Mouse (Mus musculus) kidney, adult 9 months (tissue): Measurements from ENCODE around the gene Tmprss5.

Experiments
- DNase-seq: peaks from one replicate; pipeline ENCODE4 v3.0.0; 2022

Tmprss5 gene

DNA sequence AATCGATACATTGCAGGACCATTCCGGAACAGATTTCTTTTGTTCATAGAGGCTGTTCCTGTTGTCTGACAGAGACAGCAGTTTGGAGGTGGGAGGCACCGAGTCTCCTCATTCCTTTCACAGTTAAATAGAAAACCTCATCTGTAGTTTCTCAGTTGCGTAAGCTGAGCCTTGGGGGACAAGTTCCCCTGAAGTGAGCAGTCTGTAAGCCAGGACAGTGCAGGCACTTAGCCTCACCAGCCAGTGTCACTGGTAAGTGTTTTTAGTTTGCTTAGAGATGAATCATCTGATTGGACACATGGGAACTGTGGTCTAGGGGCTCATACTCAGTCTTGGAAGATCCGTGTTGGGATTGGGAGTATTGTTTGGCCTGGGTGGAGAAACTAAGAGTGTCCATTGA, at the start of gene Tmprss5:
TSS of gene Tmprss5 (plus strand) at position 154 of the 400 bp plus-strand sequence.
- no peak for DNase-seq

DNA sequence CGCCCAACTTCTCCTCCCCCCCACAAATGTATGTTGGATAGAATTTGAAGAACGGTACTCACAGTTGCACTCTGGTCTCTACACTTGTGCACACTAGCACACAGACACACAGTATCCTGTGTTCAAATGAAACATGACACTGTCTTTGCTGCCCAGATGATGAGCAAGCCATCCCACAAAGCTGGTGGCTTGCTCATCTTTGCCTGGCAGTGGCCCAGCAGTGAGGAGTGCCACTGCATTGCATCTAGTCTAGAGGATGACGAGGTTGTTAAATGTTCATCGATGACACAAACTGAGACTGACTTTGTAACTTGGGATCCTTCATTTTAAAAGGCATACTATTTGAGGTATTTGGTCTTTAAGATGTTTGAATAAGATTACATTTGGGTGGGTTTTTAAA, 46.3 kb upstream of the Tmprss5 start:
- no peak for DNase-seq

DNA sequence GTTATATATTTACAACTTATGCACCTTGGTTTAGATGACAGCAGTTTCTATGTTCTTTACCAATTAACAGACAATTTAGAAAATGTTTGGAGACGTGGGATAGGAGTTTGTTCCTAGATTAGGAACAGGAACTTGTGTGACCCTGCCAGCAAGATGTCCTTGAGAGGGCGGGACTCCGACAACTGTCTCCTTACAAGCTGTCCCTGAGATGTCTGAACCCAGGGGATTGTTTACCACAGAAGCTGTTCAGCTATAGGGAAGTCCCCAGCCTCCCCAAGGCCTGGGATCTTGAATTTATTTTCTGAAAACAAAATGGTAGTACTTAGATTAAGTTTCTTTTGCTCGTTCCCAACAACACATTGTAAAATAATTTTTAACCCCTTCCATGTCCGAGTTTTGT, 30.2 kb upstream of the Tmprss5 start:
- no peak for DNase-seq

DNA sequence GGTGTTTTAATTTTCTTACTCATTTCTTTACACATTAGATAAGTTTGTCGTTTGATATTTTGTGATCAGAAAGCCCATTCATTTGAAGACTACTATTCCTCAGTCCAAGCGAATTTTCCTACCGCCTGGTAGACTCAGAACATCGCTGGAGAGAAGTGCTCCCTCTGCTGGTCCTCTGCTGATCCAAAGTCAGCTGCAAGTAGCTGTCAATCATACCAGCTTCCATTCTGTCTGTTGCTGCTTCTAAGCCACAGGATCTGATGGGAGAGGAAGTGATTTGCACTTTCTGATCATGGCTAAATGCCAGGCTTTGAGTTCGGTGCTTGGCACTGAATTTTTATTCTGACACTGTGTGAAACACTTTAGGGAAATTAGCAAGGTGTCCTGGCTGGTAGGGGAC, 29.7 kb upstream of the Tmprss5 start:
- DNase-seq = peak; percentile 72

DNA sequence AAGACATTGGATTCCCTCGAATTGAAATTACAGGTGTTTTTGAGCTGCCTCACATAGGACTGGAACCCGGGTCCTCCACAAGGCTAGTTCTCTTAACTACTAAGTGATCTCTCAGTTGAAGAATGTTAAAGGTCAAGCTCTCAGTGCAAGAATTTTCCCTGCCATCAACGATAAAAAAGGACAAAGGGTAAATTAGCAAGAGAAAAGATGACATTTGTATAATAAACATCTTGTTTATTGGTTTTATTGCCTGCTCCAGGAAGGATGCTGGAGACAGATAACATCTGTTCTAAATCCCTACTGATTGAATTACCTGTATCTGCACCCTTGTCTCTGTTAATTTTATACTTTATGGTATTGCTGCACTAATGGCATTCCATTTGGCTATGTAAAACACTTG, 27.0 kb upstream of the Tmprss5 start:
- DNase-seq = no peak

DNA sequence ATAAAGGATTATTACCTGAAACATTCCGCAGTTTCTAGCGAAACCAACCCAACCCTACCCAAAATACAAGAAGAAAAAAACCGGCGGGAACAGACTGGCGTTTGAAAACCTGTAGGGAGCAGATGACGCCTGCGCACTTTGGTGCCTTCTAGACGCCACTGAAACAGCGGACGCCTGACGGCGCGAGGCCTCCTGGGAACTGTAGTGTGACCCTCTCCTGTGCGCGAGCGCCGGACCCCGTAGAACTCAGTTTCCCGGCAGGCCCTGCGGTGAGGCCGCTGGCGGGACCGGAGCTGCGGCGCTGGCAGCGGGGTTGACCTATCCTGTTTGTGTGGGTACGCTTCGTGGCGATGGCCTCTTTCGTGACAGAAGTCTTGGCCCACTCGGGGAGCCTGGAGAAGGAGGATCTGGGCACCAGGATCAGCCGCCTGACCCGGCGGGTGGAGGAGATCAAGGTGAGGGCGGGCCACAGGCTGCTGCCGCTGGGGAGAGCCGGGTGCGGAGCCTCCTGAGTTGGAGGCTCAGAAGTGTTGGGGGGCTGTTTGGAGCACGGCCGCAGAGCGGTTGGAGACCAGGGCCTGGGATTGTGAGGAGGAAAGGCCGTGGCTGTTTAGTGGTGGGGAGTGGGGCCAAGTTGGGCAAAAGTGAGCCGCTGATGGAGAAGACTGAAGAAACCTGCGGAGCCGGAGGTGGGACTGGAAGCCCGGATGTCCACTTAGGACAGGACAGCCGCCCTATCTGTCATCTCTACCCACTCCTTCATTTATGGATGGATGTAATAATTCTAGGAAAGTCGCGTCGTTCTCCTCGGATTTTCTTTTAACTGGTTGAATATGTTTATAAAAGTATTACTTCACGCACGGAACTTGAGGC, 25.5 kb upstream of the Tmprss5 start, which contains the start of gene Zw10:
TSS of gene Zw10 (plus strand) at position 281 of the 873 bp plus-strand sequence.
- DNase-seq = peak; percentile 96

DNA sequence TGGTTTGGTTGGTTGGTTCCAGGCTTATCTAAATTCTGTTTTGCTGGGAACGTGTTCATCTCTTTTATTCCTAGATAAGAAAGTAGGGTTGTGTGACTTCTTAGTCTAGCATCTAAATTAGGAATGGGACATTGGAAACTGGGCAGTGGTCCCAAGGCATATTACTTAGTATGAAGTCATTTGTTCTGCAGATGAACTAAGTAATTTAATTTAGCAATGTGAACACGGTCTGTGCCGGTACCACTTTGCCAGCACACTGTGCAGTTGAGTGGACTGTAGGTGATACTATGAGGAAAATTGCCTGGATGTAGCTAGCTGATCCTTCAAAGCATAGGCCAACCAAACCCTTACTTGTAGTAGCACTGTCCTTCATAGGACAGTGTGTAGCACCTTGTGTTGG, 4.2 kb upstream of the Tmprss5 start:
- no peak for DNase-seq

DNA sequence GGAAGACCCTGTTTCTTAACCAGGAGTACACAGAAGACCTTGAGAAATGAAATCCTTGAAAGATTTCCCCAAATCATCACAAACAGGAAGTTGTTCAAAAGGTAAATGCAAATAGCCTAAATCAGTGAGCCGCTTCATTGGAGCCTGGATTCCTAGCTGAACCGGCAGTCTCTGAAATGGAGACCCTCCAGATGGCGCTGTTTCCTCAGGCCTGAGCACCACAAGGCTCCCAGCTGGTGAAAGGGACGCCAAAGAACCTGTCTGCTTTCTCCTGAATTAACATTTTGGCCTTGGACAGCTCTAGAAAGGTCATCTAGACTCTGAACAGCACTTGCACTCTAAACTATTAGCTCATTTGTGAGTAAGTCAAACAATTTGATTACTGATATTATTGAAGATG, 501 bp downstream of the Tmprss5 start:
- DNase-seq = peak; percentile 77

DNA sequence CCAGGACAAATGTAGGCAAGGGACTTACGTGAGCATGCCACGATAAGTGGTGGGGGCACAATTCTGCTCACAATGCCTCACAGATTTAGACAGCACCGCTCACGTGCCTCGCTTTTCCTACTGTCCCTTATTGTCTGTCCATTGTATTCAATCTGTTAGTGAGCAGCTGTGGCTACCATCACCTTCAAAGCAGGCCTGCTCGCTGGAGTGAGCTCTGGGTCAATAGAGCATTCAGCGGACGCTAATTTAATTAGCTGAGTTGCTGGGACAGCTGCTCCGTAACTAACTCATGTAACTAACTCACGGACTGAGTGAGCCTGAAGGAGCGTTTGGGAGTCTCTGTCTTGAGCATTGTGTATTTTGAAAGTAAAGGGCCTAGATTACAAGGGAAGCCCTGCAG, 6.3 kb downstream of the Tmprss5 start:
- no peak for DNase-seq

DNA sequence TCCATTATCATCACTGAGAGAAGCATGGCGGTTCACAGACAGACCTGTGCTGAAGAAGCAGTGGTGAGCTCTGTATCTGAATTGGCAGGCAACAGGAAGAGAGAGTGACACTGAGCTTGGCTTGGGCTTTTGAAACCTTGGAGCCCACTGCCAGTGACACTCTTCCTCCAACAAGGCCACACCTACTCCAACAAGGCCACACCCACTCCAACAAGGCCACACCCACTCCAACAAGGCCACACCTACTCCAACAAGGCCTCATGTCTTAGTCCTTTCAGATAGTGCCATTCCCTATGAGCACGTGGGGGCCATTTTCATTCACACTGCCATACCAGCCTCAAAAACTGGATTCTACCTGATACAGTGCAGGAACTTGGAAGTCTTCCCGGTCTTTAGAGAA, 17.8 kb downstream of the Tmprss5 start:
- peak; percentile 17 for DNase-seq

DNA sequence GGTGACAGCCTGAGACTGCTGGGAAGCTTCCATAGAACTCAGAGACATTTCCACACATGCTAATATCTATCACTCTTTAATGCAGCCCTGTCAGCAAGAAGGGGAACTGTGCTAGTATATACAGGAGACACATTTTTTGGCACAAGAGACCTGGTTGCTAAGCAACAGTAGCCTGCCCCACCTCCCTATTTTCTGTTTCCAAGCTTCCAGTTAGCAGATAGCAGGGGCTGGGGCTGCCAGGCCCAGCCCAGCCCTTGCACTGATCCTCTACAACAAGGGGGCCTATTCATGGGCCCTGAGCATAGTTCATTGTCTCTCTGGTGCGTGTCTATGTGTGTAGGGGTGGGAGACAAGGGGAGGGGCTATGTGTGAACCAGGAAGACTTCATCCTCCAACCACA, 21.3 kb downstream of the Tmprss5 start:
- no peak for DNase-seq

DNA sequence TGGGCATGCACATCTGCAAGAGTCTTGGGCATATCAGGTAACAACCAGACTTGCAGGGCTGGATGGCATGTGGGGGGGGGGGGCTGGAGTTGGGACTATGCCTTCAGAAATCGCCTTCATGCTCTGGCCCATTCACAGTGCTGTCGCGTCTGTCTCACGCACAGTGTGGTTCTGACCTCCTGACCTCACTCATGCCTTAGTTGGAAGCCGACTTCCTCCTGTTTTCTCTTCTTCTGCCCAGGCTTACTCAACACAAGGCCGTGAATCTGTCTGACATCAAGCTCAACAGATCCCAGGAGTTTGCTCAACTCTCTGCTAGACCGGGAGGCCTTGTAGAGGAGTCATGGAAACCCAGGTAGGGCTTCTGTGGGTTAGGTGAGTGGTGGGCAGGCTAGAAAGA, 28.0 kb downstream of the Tmprss5 start:
- no peak for DNase-seq

DNA sequence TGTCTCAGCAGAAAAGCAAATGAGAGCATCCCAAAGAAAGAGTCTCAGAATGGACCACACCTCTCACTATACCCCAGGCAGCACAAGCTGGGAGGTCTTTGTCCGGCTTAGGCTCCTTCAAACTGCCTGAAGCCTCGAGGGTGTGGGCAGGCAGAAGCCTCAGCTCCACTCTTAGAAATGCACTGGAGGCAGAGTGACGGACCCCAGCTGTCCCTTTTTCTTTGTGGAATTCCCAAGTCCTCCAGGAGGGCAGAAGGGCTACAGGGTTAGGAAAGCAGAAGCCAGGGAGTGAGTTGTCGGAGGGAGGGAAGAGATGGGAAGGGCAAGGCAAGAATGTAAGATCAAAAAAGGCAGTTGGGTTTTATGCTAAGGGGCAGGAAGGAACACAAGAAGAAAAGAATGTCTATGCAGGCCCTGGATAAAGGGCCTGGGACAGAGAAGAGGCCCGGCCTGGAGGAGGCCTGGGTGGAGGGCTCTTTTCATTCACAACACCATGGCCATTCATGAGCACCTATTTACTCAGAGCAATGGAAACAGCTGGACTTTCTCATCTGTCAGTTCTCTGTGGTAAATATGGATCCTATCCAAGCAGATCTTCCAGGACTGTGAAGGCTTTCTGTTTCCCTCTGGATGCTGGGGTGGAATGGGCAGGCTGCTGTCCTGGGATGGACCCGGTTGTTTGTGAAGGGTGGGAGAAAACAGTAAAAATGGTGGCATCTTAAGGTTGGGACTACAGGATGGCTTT, 29.6 kb downstream of the Tmprss5 start:
- peak; percentile 22 for DNase-seq

DNA sequence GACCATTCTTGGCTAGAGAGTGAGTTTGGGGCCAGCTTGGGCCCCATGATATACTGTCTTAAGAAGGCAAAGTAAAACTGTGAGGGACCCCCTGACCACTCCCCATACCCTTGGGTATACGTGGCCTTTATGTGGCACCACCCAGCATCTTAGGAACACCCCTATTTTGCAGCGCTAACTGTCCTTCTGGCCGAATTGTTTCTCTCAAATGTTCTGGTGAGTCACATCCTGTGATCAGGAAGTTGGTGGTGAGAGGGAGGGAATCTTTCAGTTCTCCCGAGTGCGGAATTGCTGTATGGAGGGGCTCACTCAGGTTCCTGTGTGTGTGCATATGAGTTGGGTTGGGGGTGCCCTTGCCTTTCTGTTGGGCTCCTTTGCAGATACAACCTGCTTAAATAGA, 30.2 kb downstream of the Tmprss5 start:
- no peak for DNase-seq

DNA sequence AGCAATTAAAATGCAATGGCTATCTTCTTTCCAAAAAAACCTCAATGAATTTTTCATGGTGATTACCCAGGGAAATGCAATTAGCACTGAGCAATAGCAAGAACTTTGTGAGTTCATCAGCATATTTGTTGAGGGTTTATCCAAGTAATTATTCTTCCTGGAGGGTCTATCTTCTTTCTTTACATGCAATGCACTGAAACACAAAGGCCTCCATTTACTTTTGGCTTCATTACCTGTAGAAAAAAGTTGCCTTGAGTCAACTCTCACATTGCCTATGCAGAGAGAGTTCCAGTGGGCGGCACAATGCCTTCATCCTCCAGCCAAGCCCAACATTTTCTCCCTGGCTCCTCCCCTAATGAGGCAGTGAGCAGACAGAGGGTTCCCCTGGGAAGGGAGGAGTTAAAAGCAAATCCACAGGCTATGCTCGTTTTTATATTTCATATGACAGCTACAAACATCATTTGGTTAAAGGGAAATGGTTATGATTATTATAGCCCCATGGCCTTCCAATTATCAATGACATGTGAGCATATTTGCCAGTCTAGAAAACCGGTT, 37.3 kb downstream of the Tmprss5 start:
- no peak for DNase-seq

DNA sequence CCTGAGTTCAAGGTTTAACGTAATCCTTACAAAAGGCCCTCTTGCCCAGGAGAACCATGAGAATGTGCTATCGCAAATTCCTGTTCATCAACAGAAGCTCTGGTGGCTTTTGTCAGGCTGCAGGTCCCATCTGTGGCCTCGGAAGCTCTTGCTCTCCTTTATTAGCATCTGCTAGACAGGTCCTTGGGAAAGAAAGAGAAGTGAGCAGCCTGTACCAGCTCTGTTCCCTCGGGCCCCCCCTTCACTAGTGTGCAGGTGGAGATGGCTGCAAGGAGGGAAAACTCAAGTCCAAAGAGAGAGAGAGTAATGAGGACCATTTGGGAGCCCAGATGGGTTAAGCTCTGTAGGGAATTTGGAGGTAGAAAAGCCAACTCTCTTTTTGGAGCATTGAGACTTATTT, 38.7 kb downstream of the Tmprss5 start:
- no peak for DNase-seq

DNA sequence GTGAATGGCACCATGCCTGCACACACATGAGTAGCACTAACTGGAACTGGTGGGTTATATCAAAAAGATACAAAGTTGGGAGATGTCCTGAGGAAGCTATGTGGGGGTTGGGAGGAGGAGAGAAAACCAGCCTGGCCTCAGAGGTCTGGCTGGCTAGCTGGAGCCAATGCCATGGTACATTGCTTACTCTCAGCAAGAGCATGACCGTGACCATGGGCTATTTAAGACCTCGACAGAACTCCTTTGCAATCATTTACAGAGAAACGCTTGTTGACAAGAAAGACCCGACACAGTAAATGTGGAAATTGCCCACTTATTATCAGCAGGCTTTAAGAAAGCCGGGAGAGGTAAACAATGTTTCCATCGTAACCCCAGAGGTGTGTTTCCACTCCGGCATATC, 44.6 kb downstream of the Tmprss5 start:
- no peak for DNase-seq

DNA sequence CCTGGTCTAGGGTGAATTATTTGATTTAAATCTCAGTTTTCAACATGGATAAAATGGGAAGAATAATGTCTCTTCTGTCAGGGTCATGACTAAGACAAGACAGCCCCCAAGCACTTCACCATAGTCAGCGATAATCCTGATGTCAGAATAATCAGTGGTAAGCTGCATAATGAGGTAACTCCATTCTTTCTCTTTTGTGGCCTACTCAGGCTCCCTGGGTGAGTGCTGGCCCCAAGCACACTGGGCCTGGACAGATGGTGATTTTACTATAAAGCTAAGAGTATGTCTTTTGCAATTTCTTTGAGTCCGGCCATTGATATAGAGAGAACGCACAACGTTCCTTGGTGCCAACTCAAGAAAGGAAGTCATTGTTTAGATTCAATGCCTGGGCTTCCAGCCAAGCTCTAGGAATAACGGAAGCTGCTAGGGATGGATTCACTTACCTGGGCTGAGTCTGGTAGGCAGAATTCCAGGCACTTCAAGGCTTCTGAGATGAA, 49.5 kb downstream of the Tmprss5 start:
- no peak for DNase-seq

DNA sequence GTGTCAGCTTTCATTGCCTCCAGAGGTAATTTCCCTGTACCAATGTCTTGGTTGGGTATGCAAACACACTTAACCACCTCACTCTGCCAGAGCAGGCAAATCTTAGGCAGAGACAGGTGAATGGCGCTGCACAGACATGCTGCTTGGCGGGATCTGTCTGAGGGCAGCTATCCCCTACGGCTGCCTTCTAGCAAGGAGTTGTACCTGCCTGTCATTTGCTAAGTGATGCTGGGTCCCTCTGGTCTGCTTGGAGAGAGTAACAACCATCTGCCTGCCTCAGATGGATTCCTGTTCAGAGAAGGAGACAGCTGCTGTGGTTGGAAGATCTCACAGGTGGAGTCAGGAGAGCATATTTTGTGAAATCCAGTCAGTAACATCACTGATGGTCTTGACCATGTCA, 62.8 kb downstream of the Tmprss5 start:
- DNase-seq = no peak

DNA sequence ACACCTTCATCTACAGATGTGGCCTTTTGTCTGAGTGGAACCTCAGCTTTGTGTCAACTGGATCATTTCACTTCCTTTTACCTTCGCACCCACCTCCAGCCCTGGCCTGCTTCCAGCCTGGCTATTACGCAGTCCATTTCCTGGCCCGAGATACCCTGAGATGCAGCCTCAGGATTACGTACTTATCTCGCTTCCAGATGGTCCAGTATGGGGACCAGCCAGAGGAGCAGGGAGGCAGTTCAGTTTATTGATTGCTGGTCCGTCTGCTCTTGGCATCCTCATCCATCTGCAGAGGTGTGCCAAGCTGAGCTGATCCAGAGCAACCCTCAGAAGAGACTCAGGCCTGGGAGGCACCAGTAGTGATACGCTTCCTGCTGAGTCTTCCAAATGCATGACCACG, 64.7 kb downstream of the Tmprss5 start:
- no peak for DNase-seq

DNA sequence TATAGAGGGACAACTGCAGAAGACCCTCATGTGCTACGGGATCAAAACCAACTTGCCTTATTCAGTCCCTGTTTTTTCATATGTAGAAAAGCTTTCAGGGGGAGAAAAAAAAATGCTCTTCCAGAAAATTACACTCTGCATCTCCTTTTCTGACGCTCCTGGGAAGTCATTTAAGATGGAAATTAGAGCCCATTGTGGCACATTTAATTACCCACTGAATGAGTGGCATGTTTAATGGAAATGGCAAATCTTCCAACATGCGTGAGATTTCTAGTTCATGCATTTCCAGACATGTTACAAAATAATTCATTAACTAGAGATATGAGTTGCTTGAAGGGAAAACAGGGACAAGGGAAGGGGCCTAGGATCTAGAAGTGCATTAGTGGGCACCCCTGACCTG, 66.0 kb downstream of the Tmprss5 start:
- no peak for DNase-seq
